Mouse (Mus musculus) urinary bladder, adult 2 months (tissue): Measurements from ENCODE around the gene Kif18b. TPM values are rescaled to one million over a fixed set of nuclear protein-coding genes. Genes with fewer than 3 reads are reported as not detected.

Experiments
- DNase-seq: peaks from one replicate; pipeline ENCODE4 v3.0.0; 2022; ENCODE audit warnings: low spot score
- polyA plus RNA-seq: library from polyadenylated mRNA; depleted of rRNA; stranded (reverse); fragments of >200 nt; gene quantifications from 2 replicates; pipeline ENCODE4 v1.2.3, GENCODE M21; 2012; rRNA removed

The Kif18b gene
- polyA plus RNA-seq: 0.56 and 0.71 TPM in 2 replicates

DNA sequence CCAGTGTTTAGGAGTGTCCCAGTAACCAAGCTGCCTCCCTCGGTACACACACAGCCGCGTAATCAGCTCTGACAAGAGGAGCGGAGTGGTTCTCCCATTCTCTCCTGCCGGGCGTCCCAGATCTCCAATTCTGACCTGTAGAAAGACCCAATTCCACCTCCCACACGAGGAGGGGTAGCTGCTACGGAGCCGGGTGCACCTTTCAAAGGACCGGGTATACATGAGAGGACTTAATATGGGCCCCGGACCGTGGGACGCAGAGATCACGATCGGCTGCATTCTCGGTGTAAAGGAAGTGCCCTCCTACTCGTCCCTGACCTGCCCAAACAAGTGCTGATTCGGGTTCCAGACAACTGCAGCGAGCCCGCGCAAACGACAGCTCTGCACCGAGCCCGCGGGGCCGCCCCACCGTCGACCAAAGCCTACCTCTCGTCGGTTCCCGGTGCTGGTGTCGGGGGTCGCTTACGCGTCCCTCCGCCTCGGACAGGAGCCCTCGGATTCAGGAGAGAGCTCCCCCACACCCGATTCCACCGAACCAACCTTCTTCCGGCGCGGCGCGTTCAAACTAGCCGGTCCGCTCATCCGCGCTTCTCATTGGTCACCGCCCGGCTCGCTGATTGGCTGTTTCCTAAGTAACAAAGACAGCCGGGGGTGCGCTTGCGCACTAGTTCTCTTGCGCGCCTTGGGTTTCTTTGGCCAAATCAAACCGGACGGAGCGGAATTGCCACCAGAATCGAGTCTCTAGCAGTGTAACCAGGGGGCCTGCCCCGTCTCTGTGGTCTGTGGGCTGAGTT is at the start of gene Kif18b:
Gene Kif18b, minus strand, starts transcription at position 568 of the 794 bp plus-strand sequence.
- DNase-seq: peak; percentile 84

DNA sequence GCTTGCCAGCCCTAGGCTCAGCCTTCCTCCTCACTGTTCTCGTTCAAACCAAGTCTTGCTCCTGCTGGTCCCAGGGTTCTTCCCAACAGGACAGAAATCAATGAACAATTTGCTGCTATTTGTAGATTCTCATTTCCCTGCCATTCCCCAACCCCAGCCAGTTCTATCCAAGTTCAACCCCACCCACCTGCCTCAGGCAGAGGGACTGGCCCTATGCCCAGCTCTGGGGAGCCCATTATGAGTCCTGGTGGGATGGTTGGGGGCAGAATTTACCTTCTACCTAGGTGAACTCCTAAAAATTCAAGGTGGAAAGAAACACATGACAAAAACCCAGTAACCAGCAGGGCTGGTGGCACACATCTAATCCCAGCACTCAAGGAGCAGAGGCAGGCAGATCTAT is 47.4 kb upstream of the Kif18b start:
- no peak for DNase-seq

DNA sequence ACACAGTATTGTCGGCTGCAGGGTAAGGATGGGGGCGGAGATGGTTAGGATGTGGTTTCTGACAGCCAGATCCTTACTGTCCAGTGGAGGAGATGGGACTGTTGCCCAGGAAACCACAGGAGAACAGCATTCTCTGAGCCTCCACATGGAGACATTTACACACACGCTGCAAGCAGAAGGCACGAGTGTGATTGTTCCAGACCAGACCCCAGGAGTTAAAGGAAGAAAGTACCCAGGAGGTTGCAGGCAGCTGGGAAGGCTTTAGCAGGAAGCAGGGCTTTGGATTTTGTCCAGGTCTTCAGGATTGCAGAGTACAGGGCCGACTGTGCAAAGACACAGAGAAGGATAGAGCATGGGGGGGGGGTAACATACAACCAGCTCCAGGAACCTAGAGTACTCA is 46.7 kb upstream of the Kif18b start:
- DNase-seq: no peak

DNA sequence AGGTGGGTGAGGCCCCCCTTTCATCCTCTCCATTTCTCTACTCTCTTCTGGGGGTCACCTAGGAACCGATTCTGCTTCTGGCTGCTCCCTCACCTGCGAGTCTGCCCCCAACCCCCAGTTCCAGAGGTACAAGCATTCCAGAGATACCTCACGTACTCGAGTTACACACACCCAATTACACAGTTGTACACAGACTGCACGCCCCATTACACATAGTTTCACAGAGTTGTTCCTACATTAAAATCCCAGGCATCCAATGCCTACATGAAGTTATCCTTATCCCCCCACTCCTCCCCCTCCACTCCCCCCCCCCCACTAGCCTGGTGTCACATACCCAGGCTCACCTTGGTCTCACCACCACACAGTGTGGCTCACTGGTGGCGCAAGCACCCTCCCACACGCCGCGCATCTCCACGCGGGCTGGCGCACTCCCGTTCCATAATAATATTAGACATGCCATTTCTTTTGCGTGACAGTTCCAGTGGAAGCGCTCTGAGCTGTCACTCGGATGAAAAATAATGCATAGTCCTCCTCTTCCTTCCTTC is 39.7 kb upstream of the Kif18b start:
- no peak for DNase-seq

DNA sequence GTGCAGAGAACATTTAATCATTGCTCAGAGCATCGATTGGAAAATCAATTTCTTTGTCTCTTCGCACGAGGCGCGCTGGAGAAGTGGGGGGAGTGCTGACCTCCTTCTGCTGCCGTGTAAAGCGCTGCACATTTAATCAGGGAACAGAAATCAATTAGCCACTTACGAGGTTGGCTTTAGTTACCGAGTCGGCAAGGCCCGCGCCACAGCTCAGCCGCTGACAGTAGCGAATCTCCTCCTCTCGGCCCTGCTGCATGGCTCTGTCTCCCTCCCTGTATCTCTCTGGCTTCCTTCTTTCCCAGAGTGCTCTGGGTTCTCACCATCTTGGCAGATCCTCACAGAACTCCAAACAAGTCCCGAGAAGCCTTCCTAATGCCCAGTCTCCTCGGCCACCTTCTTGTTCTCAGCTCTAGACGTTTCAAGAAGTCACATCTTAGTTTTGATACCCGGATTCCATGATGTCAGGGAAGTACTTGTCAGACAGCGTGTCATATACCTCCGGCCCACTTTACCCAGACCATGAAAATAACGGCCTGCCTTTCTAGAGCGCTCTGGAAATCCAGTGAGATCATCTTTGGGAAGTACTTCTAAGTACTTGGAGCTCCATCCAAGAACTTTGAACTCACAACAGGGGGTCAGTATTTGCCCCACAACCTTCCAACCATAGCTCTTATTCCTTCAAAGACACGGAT is 39.1 kb upstream of the Kif18b start:
- DNase-seq: no peak

DNA sequence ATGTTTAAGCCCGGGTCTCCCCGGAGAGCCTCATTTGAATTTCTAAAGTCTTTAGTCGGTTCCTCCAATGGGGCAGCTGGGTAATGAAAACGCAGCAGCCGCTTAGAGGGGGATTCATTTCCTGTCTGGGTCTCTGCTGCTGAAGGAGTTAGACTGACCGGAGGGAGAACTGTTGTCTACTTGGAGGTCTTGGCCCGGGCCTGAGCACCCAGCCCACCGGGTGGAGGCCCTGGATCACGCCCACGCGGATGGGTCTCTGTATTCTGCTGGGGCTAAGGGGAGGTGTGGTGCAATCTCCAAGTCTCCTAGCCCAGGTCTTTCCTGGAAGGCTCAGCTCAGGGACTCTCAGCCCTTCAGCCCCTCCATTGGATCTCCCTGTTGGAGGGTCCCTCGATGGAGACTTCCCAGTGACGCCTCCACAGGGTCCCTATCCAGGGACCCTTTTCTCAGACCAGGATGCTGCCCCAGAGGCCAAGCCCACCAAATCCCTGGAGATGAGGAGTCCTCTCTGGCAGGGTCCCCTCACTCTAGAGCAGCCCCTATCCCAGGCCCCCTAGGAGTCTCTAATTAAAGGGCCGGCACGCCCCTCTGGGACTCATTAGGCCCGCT is 38.4 kb upstream of the Kif18b start:
- DNase-seq: no peak

DNA sequence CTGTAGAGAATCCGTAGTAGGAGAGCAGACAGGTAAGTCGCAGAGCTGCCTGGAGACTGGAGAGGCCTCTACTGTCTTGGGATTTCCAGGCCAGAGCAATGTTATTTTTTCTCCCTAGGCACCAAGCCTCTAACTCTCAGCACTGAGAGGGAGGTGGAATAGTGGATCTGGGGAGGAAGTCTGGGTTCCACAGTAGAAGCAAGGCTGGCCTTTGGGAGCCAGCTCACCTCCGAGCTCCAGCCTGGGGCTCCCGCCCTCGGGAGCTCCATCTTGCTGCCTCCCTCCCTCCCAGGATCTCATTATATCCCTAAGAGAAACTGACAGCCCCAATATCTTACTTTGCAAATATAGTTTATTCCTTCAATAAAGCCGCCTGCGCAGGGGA is 37.9 kb upstream of the Kif18b start:
- DNase-seq: no peak

DNA sequence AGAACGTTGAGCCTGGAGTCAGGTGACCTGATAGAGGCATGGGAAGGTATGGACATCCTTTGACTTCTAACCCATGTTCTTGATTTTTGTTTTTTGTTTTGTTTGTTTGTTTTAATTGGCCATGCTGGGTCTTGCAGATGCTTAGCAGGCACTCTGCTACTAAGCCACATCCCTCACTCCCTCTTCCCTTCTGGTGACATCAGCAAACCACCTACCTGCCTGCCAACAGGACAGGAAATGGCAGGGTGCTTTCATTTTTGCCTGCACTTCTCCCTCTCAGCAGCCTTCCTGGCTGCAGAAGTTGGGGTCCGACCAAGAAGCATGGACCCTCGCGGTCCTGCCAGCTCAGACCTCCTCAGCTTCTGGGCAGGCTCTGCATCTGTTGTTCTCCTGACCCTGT is 36.2 kb upstream of the Kif18b start:
- no peak for DNase-seq

DNA sequence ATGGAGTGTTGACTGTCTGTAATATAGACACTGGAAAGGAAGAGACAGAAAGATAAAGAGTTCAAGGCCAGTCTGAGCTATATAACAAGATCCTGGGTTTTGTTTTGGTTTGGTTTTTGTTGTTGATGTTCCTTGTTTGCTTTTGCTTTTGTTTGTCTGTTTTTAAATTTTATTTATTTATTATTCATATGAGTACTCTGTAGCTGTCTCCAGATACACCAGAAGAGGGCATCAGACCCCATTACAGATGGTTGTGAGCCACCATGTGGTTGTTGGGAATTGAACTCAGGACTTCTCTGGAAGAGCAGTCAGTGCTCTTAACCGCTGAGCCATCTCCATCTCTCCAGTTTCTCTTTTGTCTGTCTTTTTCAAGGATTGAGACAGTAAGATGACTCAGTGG is 33.9 kb upstream of the Kif18b start:
- DNase-seq: no peak

DNA sequence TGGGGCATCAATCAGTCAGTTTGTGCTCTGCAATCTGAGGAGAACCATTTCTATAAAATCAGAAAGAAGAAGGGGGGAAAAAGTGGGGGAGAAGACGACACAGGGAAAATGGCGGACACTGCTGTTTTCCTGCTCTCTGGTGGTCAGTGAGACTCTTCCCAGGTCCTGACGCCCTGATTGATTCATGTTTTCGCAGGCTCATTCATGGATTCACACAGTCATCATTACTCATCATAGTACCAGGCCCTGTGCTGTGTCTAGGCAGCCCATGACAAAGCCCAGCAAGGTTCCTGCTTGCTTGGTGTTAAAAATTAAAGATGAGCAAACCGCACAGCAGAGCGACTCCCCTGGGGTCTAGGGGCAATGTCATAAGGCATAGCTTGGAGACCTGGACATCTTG is 33.5 kb upstream of the Kif18b start:
- no peak for DNase-seq

DNA sequence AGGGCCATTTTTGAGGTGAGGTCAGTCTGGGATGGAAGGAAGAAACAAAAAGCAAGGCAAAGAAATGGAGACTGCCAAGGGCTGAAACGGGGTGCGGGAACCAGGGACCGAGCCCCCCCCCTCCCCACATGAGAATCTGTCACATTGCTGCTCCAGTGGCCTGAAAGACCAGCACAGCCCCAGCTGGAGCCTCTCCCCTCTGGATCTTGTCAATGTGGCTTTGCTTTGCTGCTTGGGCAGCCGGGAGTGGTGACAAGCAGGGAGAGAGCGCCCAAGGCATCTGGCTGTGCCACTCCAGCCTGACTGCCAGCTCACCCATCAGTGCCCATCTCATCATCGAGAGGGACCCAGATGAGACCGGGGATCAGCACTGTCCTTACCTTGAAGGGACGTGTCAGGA is 32.8 kb upstream of the Kif18b start:
- no peak for DNase-seq

DNA sequence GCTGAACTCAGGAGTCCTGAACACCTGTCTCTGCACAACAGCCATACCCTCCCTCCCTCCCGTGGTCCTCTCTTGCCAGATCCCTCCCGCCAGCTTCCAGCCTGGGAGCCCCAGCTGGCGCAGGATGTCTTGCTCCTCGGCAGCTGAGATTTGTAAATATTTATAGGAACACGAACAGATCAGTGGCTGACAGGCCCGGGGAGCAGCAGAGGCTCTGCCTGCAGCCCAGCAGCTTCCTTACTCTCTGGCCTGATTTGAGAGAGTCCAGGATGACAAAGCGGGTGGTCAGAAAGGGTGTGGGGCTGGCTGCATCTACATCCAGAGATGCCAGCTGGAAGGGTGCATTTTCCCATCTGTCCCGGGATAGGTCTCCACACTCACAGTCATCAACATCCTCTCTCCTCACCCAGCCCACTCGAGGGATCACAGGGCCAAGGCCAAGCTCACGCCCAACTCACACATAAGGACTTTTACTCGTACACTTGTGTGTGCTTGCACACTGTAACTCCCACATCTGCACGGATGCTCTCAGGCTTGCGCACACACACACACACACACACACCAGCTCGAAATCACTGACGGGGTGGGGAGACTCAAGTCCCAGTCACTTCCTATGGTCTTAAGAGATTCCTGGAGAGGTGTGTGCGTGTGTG is 32.2 kb upstream of the Kif18b start:
- no peak for DNase-seq

DNA sequence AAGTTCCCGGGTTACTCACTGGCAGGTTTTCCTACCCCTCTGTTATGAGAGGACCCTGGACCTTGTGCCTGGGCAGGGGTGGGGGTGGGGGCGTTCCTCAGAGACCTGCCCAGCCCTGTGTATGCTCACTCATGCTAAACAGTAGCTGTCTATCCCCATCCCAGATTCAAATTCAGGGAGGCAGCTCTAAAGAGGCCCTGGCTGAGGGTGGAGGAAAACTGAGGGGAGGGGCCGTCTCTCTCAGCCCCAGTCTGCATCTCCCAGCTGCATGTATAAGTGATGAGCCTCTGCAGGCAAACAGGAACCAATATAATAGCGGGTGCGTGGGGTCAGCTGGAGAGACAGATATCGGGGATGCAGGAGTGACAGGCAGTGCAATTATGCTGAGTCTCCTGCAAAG is 28.0 kb upstream of the Kif18b start:
- no peak for DNase-seq

DNA sequence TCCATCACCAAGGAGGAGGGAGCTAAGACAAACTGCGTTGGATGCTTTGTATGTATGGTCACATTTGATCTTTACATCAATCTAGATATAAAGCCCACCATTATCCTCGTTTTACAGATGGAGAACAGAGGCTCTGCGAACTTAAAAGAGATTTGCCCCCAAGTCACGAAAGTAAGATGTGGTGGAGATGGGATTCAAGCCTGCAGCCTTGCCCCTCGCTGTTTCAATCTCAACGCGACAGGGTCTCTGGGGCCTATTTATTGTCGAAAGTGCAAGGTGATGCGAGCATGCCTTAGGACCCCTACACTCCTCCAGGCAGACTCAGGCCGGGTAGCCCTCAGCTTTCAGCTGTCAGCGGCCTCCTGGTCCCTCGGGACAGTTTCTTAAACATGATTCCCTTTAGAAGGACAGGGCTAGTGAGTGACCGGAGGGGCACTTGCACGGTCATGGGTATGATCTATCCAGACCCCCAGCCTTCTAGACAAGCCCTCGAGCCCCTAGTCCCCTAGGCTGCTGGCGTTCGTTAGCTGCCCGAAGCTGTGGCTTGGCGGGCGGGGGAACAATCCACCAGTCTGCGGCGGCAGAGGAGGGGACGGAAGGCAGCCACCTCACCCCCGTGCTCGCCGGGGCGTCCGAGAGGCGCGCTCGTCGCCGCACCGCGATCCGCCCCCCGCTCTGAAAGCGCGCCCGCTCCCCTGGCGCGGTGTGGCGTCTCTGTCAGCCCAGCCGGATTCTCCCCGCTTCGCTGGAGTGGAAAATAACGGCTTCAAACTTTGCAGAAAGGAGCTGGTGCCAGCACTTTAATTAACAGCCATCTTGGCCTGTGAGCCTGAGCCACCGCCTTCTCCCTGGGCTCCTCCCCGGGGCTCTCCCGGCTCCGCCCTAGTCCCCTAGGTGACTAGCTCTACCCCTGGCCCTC is 23.4 kb upstream of the Kif18b start:
- DNase-seq: no peak

DNA sequence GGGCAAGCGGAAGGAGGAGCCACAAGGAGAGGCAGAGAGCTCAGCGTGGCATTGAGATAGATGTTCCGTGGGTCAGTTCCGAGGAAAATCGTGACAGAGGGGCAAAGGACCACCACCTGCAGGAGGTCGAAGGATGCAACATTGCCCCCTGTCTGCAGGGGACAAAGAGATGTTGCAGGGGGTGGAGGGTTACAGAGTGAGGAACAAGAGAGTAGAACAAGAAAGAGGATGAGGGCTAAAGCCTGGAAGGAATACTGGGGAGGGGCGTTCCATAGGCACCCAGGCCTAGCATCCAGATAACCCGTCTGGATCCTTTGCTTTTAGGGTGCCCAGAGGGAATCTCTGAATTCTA is 22.0 kb upstream of the Kif18b start:
- no peak for DNase-seq

DNA sequence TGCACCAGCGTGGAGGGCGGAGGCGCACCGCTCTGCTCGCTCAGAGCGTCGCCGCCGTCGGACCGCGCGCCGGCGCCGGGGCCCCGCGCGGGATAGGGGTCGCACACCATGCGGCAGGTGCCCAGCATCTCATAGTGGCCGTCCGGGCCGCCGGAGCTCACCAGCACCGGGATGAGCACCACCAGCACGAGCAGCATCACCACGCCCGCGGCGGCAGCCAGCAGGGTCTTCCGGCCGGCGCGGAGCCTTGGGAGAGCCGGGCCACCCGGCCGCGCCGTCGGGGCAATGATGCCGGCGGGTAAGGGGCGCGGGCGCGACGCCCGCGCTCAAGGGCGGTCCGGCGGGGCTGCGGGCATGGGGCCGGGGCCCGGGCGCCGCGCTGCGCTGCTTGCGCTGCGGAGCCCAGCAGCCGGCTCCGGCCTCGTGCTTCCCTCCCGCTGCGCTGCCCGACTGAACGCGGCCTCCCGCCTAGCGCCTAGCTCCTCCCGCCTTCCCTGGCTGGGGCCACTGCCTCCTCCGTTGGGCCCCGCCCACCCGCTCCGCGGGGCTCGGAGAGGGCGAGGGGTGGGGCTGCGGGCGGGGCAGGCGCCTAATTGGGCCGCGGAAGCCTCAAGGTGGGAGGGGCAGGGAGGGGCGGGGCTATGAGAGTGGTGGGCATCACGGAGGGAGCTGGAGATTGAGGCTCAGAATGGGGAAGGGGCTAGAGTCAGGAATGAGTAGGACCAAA is 21.5 kb upstream of the Kif18b start, which contains the start of gene C1ql1:
Gene C1ql1, minus strand, starts transcription at position 424 of the 727 bp plus-strand sequence.
- peak; percentile 71 for DNase-seq

DNA sequence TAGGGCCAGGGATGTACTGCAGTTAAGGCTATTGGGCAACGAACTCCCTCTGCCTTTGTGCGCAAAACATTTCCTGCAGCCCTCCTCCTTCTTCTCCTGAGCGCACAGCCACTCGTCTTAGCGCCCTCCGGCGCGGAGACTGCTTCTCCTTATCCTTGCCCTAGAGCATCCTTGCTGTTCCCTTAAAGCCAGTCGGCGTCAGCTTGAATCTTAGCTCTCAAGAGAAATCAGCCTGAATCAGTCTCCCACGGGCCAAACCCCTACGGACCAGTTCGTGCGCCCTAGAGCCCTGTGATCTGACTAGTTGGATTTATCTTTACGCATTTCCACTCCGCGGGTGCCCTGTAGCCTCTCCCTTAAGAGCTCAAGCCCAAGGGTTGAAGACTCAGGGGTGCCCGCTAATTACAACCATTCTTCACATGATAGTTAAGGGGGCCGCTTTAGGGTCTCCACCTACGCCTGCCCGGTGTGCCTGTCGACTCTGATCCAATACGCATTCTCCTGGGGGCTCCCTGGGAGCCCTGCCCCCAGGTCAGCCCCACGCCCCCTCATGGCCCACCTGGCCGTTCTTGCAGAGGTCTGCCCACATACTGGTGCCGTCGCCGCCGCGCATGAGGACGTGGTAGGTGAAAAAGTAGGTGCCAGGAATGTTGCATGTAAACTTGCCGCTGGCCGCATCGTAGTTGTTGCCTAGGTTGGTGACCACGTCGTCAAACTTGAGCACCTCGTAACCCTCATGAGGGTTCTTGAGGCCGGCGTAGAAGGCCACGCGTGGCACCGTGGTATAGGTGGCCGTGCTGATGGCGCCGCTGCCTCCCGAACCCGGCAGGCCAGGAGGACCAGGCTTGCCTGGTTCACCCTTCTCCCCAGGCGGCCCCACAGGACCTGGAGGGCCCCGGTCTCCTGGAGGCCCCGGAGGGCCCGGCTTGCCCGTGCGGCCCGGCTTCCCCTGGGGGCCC is 20.7 kb upstream of the Kif18b start:
- no peak for DNase-seq

DNA sequence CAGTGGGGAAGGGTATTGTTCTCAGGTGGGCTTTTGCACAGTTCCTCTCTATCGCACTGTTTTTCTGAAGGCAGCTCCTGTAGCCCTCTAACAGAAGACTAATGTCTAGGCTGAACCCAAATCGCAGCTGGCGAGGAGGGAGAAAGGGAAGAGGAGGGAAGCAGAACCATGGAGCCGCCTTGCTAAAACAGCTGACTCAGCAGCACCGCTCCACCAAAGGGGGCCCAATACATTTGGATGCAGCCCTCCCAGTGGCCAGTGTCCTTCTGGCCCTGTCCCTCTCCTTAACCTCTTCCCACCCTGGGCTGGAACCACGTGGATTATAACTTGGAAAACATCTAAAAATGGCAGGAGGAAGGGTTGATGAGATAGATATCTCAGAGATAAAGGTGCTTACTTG is 16.3 kb upstream of the Kif18b start:
- no peak for DNase-seq

DNA sequence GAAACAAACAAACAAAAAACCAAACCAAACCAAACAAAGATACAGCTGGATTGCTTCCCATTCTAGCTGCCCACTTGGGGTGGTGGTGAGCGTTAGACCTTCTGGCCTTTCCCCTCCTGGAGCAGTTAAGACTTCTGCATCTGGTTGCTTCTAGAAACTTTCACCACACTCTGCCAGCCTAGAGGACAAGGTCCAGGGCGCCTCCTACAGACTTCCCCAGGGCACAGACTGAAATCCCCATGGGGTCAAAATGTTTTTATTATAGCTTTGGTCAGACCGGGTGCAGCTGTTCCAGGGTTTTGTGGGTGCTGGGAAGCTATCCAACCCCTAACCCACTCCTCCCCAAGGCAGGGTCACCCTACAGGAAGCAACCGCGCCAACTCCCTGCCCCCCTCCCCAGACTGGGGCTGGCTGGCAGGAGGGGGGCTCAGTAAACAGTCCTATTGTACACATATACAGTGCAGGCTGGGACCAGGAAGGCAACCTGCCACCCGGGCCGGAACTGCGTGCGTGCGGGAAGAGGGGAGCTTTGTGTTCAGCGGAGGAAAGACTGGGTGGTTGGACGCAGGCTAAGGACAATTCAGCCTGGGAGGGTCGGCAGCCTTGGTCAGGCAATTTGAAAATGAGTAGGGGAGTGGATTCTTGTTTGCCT is 14.2 kb upstream of the Kif18b start:
- no peak for DNase-seq
